Mouse (Mus musculus) lung, adult 2 months (tissue): Measurements from ENCODE around the gene Gm9268. TPM values are rescaled to one million over a fixed set of nuclear protein-coding genes. Genes with fewer than 3 reads are reported as not detected.
"Not testable (repeated sequence)": the region's sequence is repeated elsewhere in the genome, so short reads cannot be mapped to it uniquely, and the experiment has no call there.

Source experiments
- DNase-seq: peaks from one replicate; pipeline ENCODE4 v3.0.0; 2022
- H3K4me1 ChIP-seq: fragments of 200-500 bp; 2 replicates; pipeline ENCODE4 v1.6.1; 2011; ENCODE audit warnings: low read length; ENCODE audit not compliant: control insufficient read depth, insufficient read depth
- H3K4me3 ChIP-seq: fragments of 200-500 bp; replicated peaks from 2 replicates; pipeline ENCODE3; 2011; ENCODE audit warnings: low read depth, mild to moderate bottlenecking, control low read depth, low read length; ENCODE audit errors: extremely low read depth
- CTCF ChIP-seq: fragments of 200-500 bp; IDR thresholded peaks from 2 replicates; pipeline ENCODE4 v1.5.1; 2011; ENCODE audit warnings: mild to moderate bottlenecking, low read length, control low read depth; ENCODE audit not compliant: insufficient read depth
- POLR2A ChIP-seq: fragments of 200-500 bp; IDR thresholded peaks from 2 replicates; pipeline ENCODE4 v1.6.1; 2011; ENCODE audit warnings: low read depth, mild to moderate bottlenecking, control low read depth, low read length, borderline replicate concordance; ENCODE audit errors: extremely low read depth
- WGBS: fragments of 180-500 bp; shearing (Covaris S2); methylation state at CpG from one replicate; pipeline ENCODE4 v1.1.7; 2018; 5-methylcytosine and 5-hydroxymethylcytosine counted together
- polyA plus RNA-seq: library from polyadenylated mRNA; depleted of rRNA; stranded (reverse); fragments of >200 nt; gene quantifications from 2 replicates; pipeline ENCODE4 v1.2.3, GENCODE M21; 2012; rRNA removed

The Gm9268 gene
- not detected in 2 replicates for polyA plus RNA-seq

- no CpG with 5 or more reads among the region's 1 CpGs for WGBS
- not testable (repeated sequence) for H3K4me3 ChIP-seq, DNase-seq, H3K4me1 ChIP-seq
Measured at GRCm38 (mm10) chr7:43018465-43018864, at the start of gene Gm9268. TSS of gene Gm9268 (plus strand) at chr7:43018765.

GRCm38 (mm10) chr7:42980098-42980497 is 38.5 kb upstream of the Gm9268 start:
- no peak for TF ChIP-seq POLR2A
- TF ChIP-seq CTCF = no peak
- Histone ChIP-seq H3K4me1 (no peaks in the 10 kb centered on the region), H3K4me3 (no peak overlapping the region)
- 74% methylated on average over 11 of the region's 11 CpGs for WGBS
- no peak for DNase-seq

- DNase-seq = no peak
- WGBS = 83% methylated on average over 10 of the region's 10 CpGs
- H3K4me1 ChIP-seq = no peaks in the 10 kb centered on the region
- no peak overlapping the region for H3K4me3 ChIP-seq
- TF ChIP-seq POLR2A = no peak
- no peak for TF ChIP-seq CTCF
Measured at GRCm38 (mm10) chr7:42980739-42981138, 37.8 kb upstream of the Gm9268 start.

GRCm38 (mm10) chr7:43077831-43078230 is 59.3 kb downstream of the Gm9268 start:
- 85% methylated on average over 8 of the region's 8 CpGs for WGBS
- TF ChIP-seq POLR2A (no peak), CTCF (no peak)
- Histone ChIP-seq H3K4me1 (no peaks in the 10 kb centered on the region), H3K4me3 (no peak overlapping the region)
- DNase-seq = no peak

Other genes with a start within 250 kb of the Gm9268 start
- not detected in 2 replicates for gene Vmn2r62, start 225.2 kb upstream of the Gm9268 start, polyA plus RNA-seq
- not detected in 2 replicates for gene Gm2381, start 151.5 kb upstream of the Gm9268 start, polyA plus RNA-seq
- gene Vmn2r63, start 84.9 kb upstream of the Gm9268 start, polyA plus RNA-seq = not detected in 2 replicates
- gene Zfp936, start 95.5 kb downstream of the Gm9268 start, polyA plus RNA-seq = not detected in 2 replicates